Mouse (Mus musculus): ENCODE measurements around the gene Olfr749. TPM values are rescaled to one million over a fixed set of nuclear protein-coding genes. Genes with fewer than 3 reads are reported as not detected.

The Olfr749 gene
- total RNA-seq (2023) = not detected in 4 replicates

DNA sequence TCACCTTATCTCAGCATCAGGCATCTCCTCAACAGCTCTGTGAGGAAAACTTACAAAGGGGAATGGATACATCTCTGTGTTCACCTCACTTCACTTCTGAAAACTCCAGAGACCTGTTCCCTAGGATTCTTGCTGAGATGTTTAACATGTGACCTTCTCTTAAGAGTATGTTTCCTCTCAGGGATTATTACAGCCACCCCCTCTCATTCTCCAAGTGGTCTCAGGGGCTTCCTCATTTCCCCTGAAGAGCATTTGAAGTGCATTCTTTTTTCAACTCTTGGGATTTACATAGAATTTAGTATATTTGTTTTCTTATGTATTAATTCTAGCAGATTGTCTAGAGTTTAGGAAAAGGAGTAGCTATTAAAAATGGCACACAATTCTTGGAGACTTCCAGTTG is at the start of gene Olfr749:
Gene Olfr749 (minus strand): TSS at position 101 of the 400 bp plus-strand sequence.

DNA sequence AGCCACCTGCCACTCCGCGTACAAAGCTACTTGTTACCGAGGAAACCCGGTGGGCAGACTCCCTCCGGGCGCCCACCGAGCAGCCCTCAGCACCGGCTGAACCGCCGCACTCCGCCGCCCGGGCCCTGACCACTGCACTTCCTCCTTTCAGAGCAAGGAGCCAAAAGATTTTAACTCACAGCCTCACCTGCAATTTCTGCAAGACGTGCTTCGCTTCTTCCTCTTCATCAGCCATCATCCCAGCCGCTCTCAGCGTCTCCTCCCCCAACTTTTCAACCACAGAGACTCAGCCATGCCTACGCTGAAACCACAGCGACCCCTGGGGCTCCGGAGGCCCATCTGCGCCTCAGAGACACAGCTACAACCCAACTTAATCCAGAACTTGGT is 40.4 kb upstream of the Olfr749 start, which contains the start of gene Ttc5:
Gene Ttc5 (minus strand): TSS at position 269 of the 387 bp plus-strand sequence.

DNA sequence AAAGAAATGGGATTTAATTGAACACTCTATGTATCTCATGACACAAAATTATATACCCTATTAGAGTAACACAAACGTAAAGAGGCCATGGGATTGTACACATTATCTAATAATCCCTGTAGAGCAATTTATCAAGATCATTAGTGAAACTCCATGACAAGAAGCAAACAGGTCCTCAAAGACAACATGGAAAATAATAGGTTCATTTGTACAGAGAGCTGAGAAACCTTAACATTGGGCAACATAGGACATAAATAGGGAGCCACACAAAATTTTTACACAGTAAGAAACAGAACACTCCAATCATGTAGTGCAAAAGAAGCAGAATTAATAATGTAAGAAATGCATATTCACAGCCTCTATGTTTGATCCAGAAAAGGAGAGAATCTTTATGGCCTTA is 37.8 kb downstream of the Olfr749 start, which contains the start of gene Olfr748:
Gene Olfr748 (plus strand): TSS at position 301 of the 400 bp plus-strand sequence.

DNA sequence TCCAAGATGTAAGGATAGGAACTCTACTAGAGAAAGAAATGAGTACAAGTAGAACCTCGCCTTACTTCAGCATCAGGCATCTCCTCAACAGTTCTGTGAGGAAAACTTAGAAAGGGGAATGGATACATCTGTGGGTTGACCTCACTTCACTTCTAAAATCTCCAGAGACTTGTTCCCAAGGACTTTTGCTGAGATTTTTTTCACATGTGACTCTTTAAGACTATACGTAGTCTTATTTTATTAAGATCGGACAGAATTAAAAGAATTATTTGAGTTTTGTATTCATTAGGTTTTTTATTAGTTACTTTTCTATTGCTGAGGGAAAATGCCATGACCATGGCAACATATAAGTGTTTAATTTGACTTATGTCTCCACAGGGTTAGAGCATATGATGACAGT is 51.8 kb downstream of the Olfr749 start, which contains the start of gene Olfr747:
Gene Olfr747 (minus strand): TSS at position 101 of the 400 bp plus-strand sequence.

Other genes with a start within 250 kb of the Olfr749 start
- not detected in 4 replicates for gene Olfr742, start 241.5 kb downstream of the Olfr749 start, total RNA-seq (2023)
- gene Olfr743, start 223.3 kb downstream of the Olfr749 start, total RNA-seq (2023) = not detected in 4 replicates
- gene Olfr744, start 130.2 kb downstream of the Olfr749 start, total RNA-seq (2023) = not detected in 4 replicates
- not detected in 4 replicates for gene Olfr745, start 105.7 kb downstream of the Olfr749 start, total RNA-seq (2023)
- gene Olfr746, start 98.0 kb downstream of the Olfr749 start, total RNA-seq (2023) = not detected in 4 replicates
- gene Olfr747, start 51.9 kb downstream of the Olfr749 start, total RNA-seq (2023) = not detected in 4 replicates
- gene Olfr748, start 37.7 kb downstream of the Olfr749 start, total RNA-seq (2023) = not detected in 4 replicates
- gene Ttc5, start 40.4 kb upstream of the Olfr749 start, total RNA-seq (2023) = 79.5 to 92.1 TPM (median 87.1 TPM) in 4 replicates
- gene Ccnb1ip1, start 62.6 kb upstream of the Olfr749 start, total RNA-seq (2023) = 2.6 TPM in 1 of 4 replicates, not detected in the others
- gene Parp2, start 62.7 kb upstream of the Olfr749 start, total RNA-seq (2023) = 58.4 to 66.1 TPM (median 62.7 TPM) in 4 replicates
- gene Tep1, start 125.5 kb upstream of the Olfr749 start, total RNA-seq (2023) = 42.8 to 52.8 TPM (median 52.1 TPM) in 4 replicates
- not detected in 4 replicates for gene Klhl33, start 152.4 kb upstream of the Olfr749 start, total RNA-seq (2023)
- 53.0 to 57.1 TPM (median 55.7 TPM) in 4 replicates for gene Osgep, start 179.8 kb upstream of the Olfr749 start, total RNA-seq (2023)
- gene Apex1, start 179.9 kb upstream of the Olfr749 start, total RNA-seq (2023) = 45.0 to 50.7 TPM (median 48.6 TPM) in 4 replicates
- 218 to 233 TPM (median 228 TPM) in 4 replicates for gene Pip4p1, start 185.8 kb upstream of the Olfr749 start, total RNA-seq (2023)
- gene Pnp, start 186.0 kb upstream of the Olfr749 start, total RNA-seq (2023) = 35.7 to 39.8 TPM (median 38.4 TPM) in 4 replicates
- 15.8 to 34.1 TPM (median 21.0 TPM) in 4 replicates for gene Gm49342, start 199.4 kb upstream of the Olfr749 start, total RNA-seq (2023)
- 1.6 to 3.2 TPM (median 1.8 TPM) in 3 of 4 replicates, not detected in the other for gene Pnp2, start 210.9 kb upstream of the Olfr749 start, total RNA-seq (2023)

Measured in B cell, adult 62 days (primary cell).